Mouse (Mus musculus): ENCODE measurements around the gene Tnp2. TPM values are rescaled to one million over a fixed set of nuclear protein-coding genes. Genes with fewer than 3 reads are reported as not detected.

Gene Tnp2
- polyA plus RNA-seq, 1 experiment from 2014 or later, result not detected

DNA sequence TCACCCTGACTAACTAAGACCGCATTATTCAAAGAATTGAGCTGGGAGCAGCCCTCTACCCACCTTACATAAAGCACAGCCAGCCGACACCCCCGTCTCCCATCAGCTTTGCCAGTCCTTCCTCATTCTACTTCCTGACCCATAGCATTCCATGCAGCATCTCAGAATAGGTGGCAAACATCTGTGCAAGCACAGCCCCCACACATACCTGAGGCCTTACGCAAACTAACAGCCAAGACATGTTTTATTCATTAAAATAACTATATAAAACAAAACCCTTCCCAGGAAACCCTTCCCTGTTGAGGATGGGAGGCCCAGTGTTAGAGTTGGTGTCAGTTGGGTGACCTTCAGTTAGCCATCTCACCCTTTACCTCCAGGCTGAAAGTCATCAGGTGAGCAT is 37.4 kb upstream of the Tnp2 start:
- WGBS, result 93% methylated on average over 4 of the region's 4 CpGs
- Histone ChIP-seq H3K9me3 (ENCODE audit: control insufficient read depth, low read length) (no peaks in the 10 kb centered on the region), H3K9ac (replicated peaks; ENCODE audit: low read depth, low read length) (no peak overlapping the region), H3K4me1 (replicated peaks; ENCODE audit: control insufficient read depth, insufficient read depth, low read length) (no peaks in the 10 kb centered on the region), H3K4me2 (ENCODE audit: low read length) (no peak overlapping the region), H3K36me3 (ENCODE audit: control insufficient read depth, insufficient read depth) (no peaks in the 10 kb centered on the region), H3K27me3 (replicated peaks; ENCODE audit: control insufficient read depth, insufficient read depth, low read length) (no peaks in the 10 kb centered on the region), H3K4me3 (replicated peaks; ENCODE audit: low read length) (no peak overlapping the region), H3K27ac (ENCODE audit: low read length) (no peak overlapping the region)
- no peak for ATAC-seq

DNA sequence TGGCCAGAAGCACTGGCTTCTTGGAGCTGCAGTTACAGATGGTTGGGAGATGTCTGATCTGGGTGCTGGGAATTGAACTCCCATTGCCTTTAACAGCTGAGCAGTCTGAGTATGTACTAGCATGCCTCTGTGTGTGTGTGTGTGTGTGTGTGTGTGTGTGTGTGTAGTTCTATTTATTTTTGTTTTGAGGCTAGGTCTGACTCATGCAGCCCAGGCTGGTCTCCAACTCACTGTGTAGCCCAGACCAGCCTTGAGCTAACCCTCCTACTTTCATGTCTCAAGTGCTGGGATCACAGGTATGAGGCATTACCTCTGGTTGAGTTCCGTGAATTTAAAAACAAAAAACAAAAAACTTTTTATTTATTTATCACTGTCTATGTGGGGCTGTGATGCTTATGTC is 36.1 kb upstream of the Tnp2 start:
- H3K27me3 ChIP-seq (replicated peaks; ENCODE audit: control insufficient read depth, insufficient read depth, low read length), result no peaks in the 10 kb centered on the region
- 95% methylated on average over 1 of the region's 1 CpGs for WGBS
- ATAC-seq, result no peak
- H3K4me2 ChIP-seq (ENCODE audit: low read length), result no peak overlapping the region
- H3K27ac ChIP-seq (ENCODE audit: low read length), result no peak overlapping the region
- H3K9ac ChIP-seq (replicated peaks; ENCODE audit: low read depth, low read length), result no peak overlapping the region
- H3K36me3 ChIP-seq (ENCODE audit: control insufficient read depth, insufficient read depth), result no peaks in the 10 kb centered on the region
- no peak overlapping the region for H3K4me3 ChIP-seq (replicated peaks; ENCODE audit: low read length)
- no peaks in the 10 kb centered on the region for H3K4me1 ChIP-seq (replicated peaks; ENCODE audit: control insufficient read depth, insufficient read depth, low read length)
- no peaks in the 10 kb centered on the region for H3K9me3 ChIP-seq (ENCODE audit: control insufficient read depth, low read length)

GRCm38 (mm10) chr16:10821387-10821786 is 32.9 kb upstream of the Tnp2 start:
- WGBS, result 72% methylated on average over 4 of the region's 4 CpGs

DNA sequence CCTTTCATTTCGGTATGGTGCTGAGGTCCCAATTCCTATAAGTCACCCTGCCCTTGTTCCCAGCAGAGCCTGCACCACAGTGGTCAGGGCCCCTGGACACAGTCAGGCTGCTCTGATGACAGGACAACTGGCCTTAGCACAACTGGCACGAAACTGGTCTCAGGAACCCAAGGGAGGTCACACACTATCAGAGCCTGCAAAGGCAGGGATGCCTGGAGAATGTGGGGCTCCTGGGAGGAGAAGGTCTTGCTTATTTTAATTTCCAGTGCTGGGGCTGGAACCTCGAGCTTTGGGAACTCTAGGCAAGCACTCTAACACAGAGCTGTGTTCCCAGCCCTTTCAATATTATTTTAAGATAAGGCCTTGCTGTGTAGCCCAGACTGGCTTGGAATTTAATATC is 31.5 kb upstream of the Tnp2 start:
- Histone ChIP-seq H3K4me3 (replicated peaks; ENCODE audit: low read length) (no peak overlapping the region), H3K36me3 (ENCODE audit: control insufficient read depth, insufficient read depth) (no peaks in the 10 kb centered on the region), H3K27ac (ENCODE audit: low read length) (no peak overlapping the region), H3K9me3 (ENCODE audit: control insufficient read depth, low read length) (no peaks in the 10 kb centered on the region), H3K27me3 (replicated peaks; ENCODE audit: control insufficient read depth, insufficient read depth, low read length) (no peaks in the 10 kb centered on the region), H3K4me2 (ENCODE audit: low read length) (no peak overlapping the region), H3K4me1 (replicated peaks; ENCODE audit: control insufficient read depth, insufficient read depth, low read length) (no peaks in the 10 kb centered on the region), H3K9ac (replicated peaks; ENCODE audit: low read depth, low read length) (no peak overlapping the region)
- WGBS, result 75% methylated on average over 3 of the region's 3 CpGs
- ATAC-seq, result no peak

More at GRCm38 (mm10) chr16:10821387-10821786, 32.9 kb upstream of the Tnp2 start:
- Histone ChIP-seq H3K4me3 (replicated peaks; ENCODE audit: low read length) (no peak overlapping the region), H3K4me1 (replicated peaks; ENCODE audit: control insufficient read depth, insufficient read depth, low read length) (no peaks in the 10 kb centered on the region), H3K4me2 (ENCODE audit: low read length) (no peak overlapping the region), H3K27me3 (replicated peaks; ENCODE audit: control insufficient read depth, insufficient read depth, low read length) (no peaks in the 10 kb centered on the region), H3K9me3 (ENCODE audit: control insufficient read depth, low read length) (no peaks in the 10 kb centered on the region), H3K27ac (ENCODE audit: low read length) (no peak overlapping the region), H3K36me3 (ENCODE audit: control insufficient read depth, insufficient read depth) (no peaks in the 10 kb centered on the region), H3K9ac (replicated peaks; ENCODE audit: low read depth, low read length) (no peak overlapping the region)
- ATAC-seq, result no peak

DNA sequence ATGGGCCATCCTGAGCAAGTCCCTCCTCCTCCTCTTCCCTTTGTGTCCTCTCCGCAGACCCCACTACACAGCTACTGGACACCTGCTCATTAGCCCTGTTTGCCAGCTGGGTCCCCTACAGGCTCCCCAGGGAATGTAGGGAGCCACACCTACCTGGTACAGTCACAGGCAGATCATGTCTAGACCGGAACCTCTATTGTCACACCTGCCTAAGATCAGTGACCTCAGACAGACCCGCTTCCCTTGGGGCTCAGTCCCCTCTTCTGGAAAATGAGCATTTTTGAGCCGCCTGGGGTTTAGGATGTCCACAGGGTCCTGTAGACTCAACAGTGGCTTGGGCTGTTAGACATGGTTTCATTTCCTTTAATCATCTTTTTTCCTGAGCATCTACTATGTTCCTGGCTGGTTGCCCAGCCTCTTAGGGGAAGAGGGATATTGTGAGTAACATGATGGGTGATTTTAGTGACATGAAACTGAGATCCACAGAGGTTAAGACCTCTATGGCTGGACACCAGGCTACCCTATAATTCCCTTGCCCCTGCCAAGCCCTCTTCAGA is 30.2 kb upstream of the Tnp2 start:
- H3K9me3 ChIP-seq (ENCODE audit: control insufficient read depth, low read length), result no peaks in the 10 kb centered on the region
- no peak for ATAC-seq
- H3K27ac ChIP-seq (ENCODE audit: low read length), result no peak overlapping the region
- H3K4me3 ChIP-seq (replicated peaks; ENCODE audit: low read length), result no peak overlapping the region
- H3K4me2 ChIP-seq (ENCODE audit: low read length), result no peak overlapping the region
- WGBS, result 84% methylated on average over 4 of the region's 4 CpGs
- no peaks in the 10 kb centered on the region for H3K4me1 ChIP-seq (replicated peaks; ENCODE audit: control insufficient read depth, insufficient read depth, low read length)
- H3K27me3 ChIP-seq (replicated peaks; ENCODE audit: control insufficient read depth, insufficient read depth, low read length), result no peaks in the 10 kb centered on the region
- H3K9ac ChIP-seq (replicated peaks; ENCODE audit: low read depth, low read length), result no peak overlapping the region
- no peaks in the 10 kb centered on the region for H3K36me3 ChIP-seq (ENCODE audit: control insufficient read depth, insufficient read depth)

- Histone ChIP-seq H3K27ac (ENCODE audit: low read length) (no peak overlapping the region), H3K27me3 (replicated peaks; ENCODE audit: control insufficient read depth, insufficient read depth, low read length) (no peaks in the 10 kb centered on the region), H3K4me3 (replicated peaks; ENCODE audit: low read length) (no peak overlapping the region), H3K36me3 (ENCODE audit: control insufficient read depth, insufficient read depth) (no peaks in the 10 kb centered on the region), H3K9me3 (ENCODE audit: control insufficient read depth, low read length) (no peaks in the 10 kb centered on the region), H3K9ac (replicated peaks; ENCODE audit: low read depth, low read length) (no peak overlapping the region), H3K4me2 (ENCODE audit: low read length) (no peak overlapping the region), H3K4me1 (replicated peaks; ENCODE audit: control insufficient read depth, insufficient read depth, low read length) (no peaks in the 10 kb centered on the region)
- WGBS, result 94% methylated on average over 4 of the region's 4 CpGs
- no peak for ATAC-seq
Observed at GRCm38 (mm10) chr16:10814864-10815263, 26.4 kb upstream of the Tnp2 start.

DNA sequence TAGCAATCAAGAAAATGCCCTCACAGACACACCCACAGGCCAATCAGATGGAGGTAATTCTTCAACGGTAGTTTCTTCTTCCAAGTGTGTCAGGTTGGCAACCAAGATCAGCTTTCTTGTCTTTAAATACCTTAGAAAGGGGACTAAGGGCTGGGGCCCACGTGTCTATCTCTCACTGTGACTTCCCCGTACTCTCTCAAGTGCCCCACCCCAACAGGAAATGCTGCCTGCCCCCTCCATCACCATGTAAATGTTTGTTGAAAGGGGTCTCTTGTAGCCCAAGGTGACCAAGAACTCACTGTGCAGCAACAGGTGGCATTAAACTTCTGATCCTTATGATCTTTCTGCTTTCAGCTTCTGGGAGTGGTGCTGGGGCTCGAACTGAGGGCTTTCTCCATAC is 25.3 kb upstream of the Tnp2 start:
- Histone ChIP-seq H3K9me3 (ENCODE audit: control insufficient read depth, low read length) (no peaks in the 10 kb centered on the region), H3K27me3 (replicated peaks; ENCODE audit: control insufficient read depth, insufficient read depth, low read length) (no peaks in the 10 kb centered on the region), H3K27ac (ENCODE audit: low read length) (no peak overlapping the region), H3K4me2 (ENCODE audit: low read length) (no peak overlapping the region), H3K4me3 (replicated peaks; ENCODE audit: low read length) (no peak overlapping the region), H3K36me3 (ENCODE audit: control insufficient read depth, insufficient read depth) (no peaks in the 10 kb centered on the region), H3K9ac (replicated peaks; ENCODE audit: low read depth, low read length) (no peak overlapping the region), H3K4me1 (replicated peaks; ENCODE audit: control insufficient read depth, insufficient read depth, low read length) (no peaks in the 10 kb centered on the region)
- 71% methylated on average over 4 of the region's 4 CpGs for WGBS
- ATAC-seq, result no peak

DNA sequence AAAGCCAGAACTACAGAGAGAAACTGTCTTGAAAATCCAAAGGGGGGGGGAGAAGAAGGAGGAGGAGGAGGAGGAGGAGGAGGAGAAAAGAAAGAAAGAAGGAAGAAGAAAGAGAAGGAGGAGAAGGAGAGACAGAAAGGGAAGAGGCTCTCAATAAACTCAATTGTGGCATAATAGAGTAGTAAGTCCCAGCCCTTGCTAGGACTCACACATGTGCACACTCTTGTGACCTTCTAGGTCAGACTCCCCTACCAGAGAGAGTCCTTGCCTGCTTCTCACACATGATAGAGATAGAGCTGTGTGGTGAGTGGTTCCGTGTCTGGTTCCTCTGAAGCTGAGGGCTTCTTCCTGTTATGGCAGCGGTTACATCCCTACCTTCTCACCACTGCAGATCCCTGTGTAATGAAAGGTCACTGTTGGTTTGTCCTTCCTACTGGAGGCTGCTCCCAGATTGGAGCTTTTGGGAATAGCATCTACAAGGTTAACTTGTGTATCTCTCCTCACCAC is 24.5 kb upstream of the Tnp2 start, which contains the start of gene Gm11172:
Gm11172 (plus strand) TSS at position 51 of the 507 bp plus-strand sequence.
- H3K9me3 ChIP-seq (ENCODE audit: control insufficient read depth, low read length), result no peaks in the 10 kb centered on the region
- H3K27me3 ChIP-seq (replicated peaks; ENCODE audit: control insufficient read depth, insufficient read depth, low read length), result no peaks in the 10 kb centered on the region
- no peak within 1 kb of the TSS for H3K27ac ChIP-seq (ENCODE audit: low read length)
- H3K4me1 ChIP-seq (replicated peaks; ENCODE audit: control insufficient read depth, insufficient read depth, low read length), result no peaks in the 10 kb centered on the region
- H3K4me3 ChIP-seq (replicated peaks; ENCODE audit: low read length), result no peak within 1 kb of the TSS
- H3K4me2 ChIP-seq (ENCODE audit: low read length), result no peak within 1 kb of the TSS
- no peak for ATAC-seq
- H3K36me3 ChIP-seq (ENCODE audit: control insufficient read depth, insufficient read depth), result no peaks in the 10 kb centered on the region
- WGBS, result 84% methylated on average over 2 of the region's 2 CpGs
- H3K9ac ChIP-seq (replicated peaks; ENCODE audit: low read depth, low read length), result no peak within 1 kb of the TSS

DNA sequence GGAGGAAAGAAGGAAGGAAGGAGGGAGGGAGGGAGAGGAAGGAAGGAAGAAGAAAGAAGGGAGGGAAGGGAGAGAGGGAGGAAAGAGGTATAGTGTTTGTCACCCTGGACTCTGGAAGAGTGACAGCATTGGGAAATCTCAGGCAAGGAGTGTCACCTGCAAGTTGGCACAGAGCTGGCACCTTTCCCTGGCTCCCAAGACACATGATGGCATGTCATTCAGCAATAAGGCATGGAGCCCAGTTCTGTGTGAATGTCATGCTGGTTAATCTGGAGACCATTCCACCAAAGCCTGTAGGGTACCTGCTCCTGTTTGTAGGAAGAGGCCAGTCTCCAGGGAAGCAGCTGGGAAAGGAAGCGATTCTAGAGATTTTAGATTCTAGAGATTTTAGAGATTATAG is 21.9 kb upstream of the Tnp2 start:
- Histone ChIP-seq H3K27ac (ENCODE audit: low read length) (no peak overlapping the region), H3K4me1 (replicated peaks; ENCODE audit: control insufficient read depth, insufficient read depth, low read length) (no peaks in the 10 kb centered on the region), H3K9me3 (ENCODE audit: control insufficient read depth, low read length) (no peaks in the 10 kb centered on the region), H3K27me3 (replicated peaks; ENCODE audit: control insufficient read depth, insufficient read depth, low read length) (no peaks in the 10 kb centered on the region), H3K36me3 (ENCODE audit: control insufficient read depth, insufficient read depth) (no peaks in the 10 kb centered on the region), H3K4me2 (ENCODE audit: low read length) (no peak overlapping the region), H3K4me3 (replicated peaks; ENCODE audit: low read length) (no peak overlapping the region), H3K9ac (replicated peaks; ENCODE audit: low read depth, low read length) (no peak overlapping the region)
- no peak for ATAC-seq
- 95% methylated on average over 1 of the region's 1 CpGs for WGBS

Measured in forebrain, embryonic 16.5 days (tissue).